Mouse (Mus musculus) kidney, postnatal 0 days (tissue): ENCODE measurements around the gene Bpifc. TPM values are rescaled to one million over a fixed set of nuclear protein-coding genes. Genes with fewer than 3 reads are reported as not detected.

Experiments used
- ATAC-seq: fragments of 200-750 bp; cut with Nextera tagmentation; replicated peaks from 2 replicates; pipeline ENCODE4 v1.8.0; 2017; ENCODE audit warnings: low read depth, moderate number of reproducible peaks, moderate TSS enrichment, moderate library complexity; ENCODE audit not compliant: low FRiP score
- DNase-seq: peaks from one replicate; pipeline ENCODE4 v3.0.0-alpha.2; 2016; ENCODE audit warnings: low spot score
- H3K27ac ChIP-seq: fragments of 300-500 bp; sonication (generic); 2 replicates; pipeline ENCODE4 v1.5.1; 2014; ENCODE audit warnings: mild to moderate bottlenecking
- H3K27me3 ChIP-seq: fragments of 300-500 bp; sonication (generic); 2 replicates; pipeline ENCODE4 v1.6.1; 2014; ENCODE audit warnings: low read length, mixed read lengths; ENCODE audit not compliant: insufficient read depth
- H3K36me3 ChIP-seq: fragments of 300-500 bp; sonication (generic); 2 replicates; pipeline ENCODE4 v1.6.1; 2014; ENCODE audit warnings: low read length, mixed read lengths; ENCODE audit not compliant: insufficient read depth
- H3K4me1 ChIP-seq: fragments of 300-500 bp; sonication (generic); replicated peaks from 2 replicates; pipeline ENCODE4 v1.6.1; 2014; ENCODE audit warnings: antibody characterized with exemption, low read length, mixed read lengths; ENCODE audit not compliant: insufficient read depth
- H3K4me2 ChIP-seq: fragments of 300-500 bp; sonication (generic); 2 replicates; pipeline ENCODE4 v1.6.1; 2014; ENCODE audit warnings: mild to moderate bottlenecking, low read length, moderate library complexity, mixed read lengths
- H3K4me3 ChIP-seq: fragments of 300-500 bp; sonication (generic); replicated peaks from 2 replicates; pipeline ENCODE4 v1.5.1; 2014; ENCODE audit warnings: low read depth, low read length
- H3K9ac ChIP-seq: fragments of 300-500 bp; sonication (generic); 2 replicates; pipeline ENCODE4 v1.6.1; 2014; ENCODE audit warnings: low read depth, low read length
- H3K9me3 ChIP-seq: fragments of 300-500 bp; sonication (generic); replicated peaks from 2 replicates; pipeline ENCODE4 v1.6.1; 2016; ENCODE audit warnings: low read length, inconsistent platforms, mixed read lengths
- CTCF ChIP-seq: IDR thresholded peaks from 2 replicates; pipeline ENCODE4 v1.5.1; 2016; ENCODE audit warnings: antibody characterized with exemption, low read depth, mild to moderate bottlenecking, moderate library complexity
- WGBS: fragments of 180-500 bp; shearing (Covaris S2); extraction: QIAGEN DNeasy Blood & Tissue Kit; methylation state at CpG from one replicate; pipeline ENCODE4 v1.1.7; 2014; 5-methylcytosine and 5-hydroxymethylcytosine counted together
- polyA plus RNA-seq: library from polyadenylated mRNA; unstranded; fragments of >200 nt; fragmentation: Nextera tagmentation; extraction: Ambion mirVana; gene quantifications from 2 replicates; pipeline ENCODE4 v1.2.1, GENCODE M21; 2015

Bpifc gene
- 0.25 and 0.38 TPM in 2 replicates for polyA plus RNA-seq

- no peak for TF ChIP-seq CTCF
- Histone ChIP-seq H3K4me1 (no peaks in the 10 kb centered on the region), H3K27ac (no peak within 1 kb of the TSS), H3K9ac (no peak within 1 kb of the TSS), H3K9me3 (no peaks in the 10 kb centered on the region), H3K4me3 (no peak within 1 kb of the TSS), H3K4me2 (no peak within 1 kb of the TSS), H3K27me3 (no peaks in the 10 kb centered on the region), H3K36me3 (no peaks in the 10 kb centered on the region)
- DNase-seq (no peak), ATAC-seq (no peak)
- WGBS: 82% methylated on average over 2 of the region's 2 CpGs
These were observed at the start of gene Bpifc for GRCm38 (mm10) chr10:86011781-86012180. Gene Bpifc, minus strand, starts transcription at chr10:86011895.

GRCm38 (mm10) chr10:86060267-86060666 is 48.6 kb upstream of the Bpifc start:
- no peak overlapping the region for H3K4me2 ChIP-seq
- no peaks in the 10 kb centered on the region for H3K27me3 ChIP-seq
- no peaks in the 10 kb centered on the region; the same call in 1 of the 2 replicates for H3K4me1 ChIP-seq
- DNase-seq (peak; percentile 15), ATAC-seq (no peak)
- no peak overlapping the region for H3K27ac ChIP-seq
- 61% methylated on average over 3 of the region's 3 CpGs for WGBS
- no peaks in the 10 kb centered on the region for H3K36me3 ChIP-seq
- no peak for TF ChIP-seq CTCF
- no peak overlapping the region for H3K4me3 ChIP-seq
- no peak overlapping the region for H3K9ac ChIP-seq
- no peaks in the 10 kb centered on the region for H3K9me3 ChIP-seq

GRCm38 (mm10) chr10:86057712-86058111 is 46.0 kb upstream of the Bpifc start:
- H3K27ac ChIP-seq: peak overlapping the region; percentile 47
- H3K4me1 ChIP-seq: no peaks in the 10 kb centered on the region
- no peak for TF ChIP-seq CTCF
- H3K36me3 ChIP-seq: no peaks in the 10 kb centered on the region
- no peaks in the 10 kb centered on the region for H3K9me3 ChIP-seq
- no peak overlapping the region for H3K4me3 ChIP-seq
- DNase-seq: peak; percentile 33
- no peaks in the 10 kb centered on the region for H3K27me3 ChIP-seq
- no peak overlapping the region for H3K9ac ChIP-seq
- peak; percentile 89 for ATAC-seq
- H3K4me2 ChIP-seq: no peak overlapping the region
- WGBS: 72% methylated on average over 2 of the region's 2 CpGs

- TF ChIP-seq CTCF: no peak
- Histone ChIP-seq H3K27ac (peak overlapping the region; percentile 47), H3K4me2 (no peak overlapping the region), H3K9me3 (no peaks in the 10 kb centered on the region), H3K4me3 (no peak overlapping the region), H3K36me3 (no peaks in the 10 kb centered on the region), H3K9ac (no peak overlapping the region), H3K4me1 (no peaks in the 10 kb centered on the region), H3K27me3 (no peaks in the 10 kb centered on the region)
- no peak for DNase-seq
- ATAC-seq: peak; percentile 18
- 81% methylated on average over 11 of the region's 11 CpGs for WGBS
These were observed 45.6 kb upstream of the Bpifc start for GRCm38 (mm10) chr10:86057286-86057685.

GRCm38 (mm10) chr10:86056297-86056903 is 44.7 kb upstream of the Bpifc start:
- peak; percentile 37 for TF ChIP-seq CTCF
- ATAC-seq (no peak), DNase-seq (no peak)
- no peaks in the 10 kb centered on the region for H3K9me3 ChIP-seq
- WGBS: 78% methylated on average over 8 of the region's 8 CpGs
- H3K27me3 ChIP-seq: no peaks in the 10 kb centered on the region
- H3K4me3 ChIP-seq: no peak overlapping the region
- H3K4me2 ChIP-seq: no peak overlapping the region
- no peaks in the 10 kb centered on the region for H3K4me1 ChIP-seq
- H3K36me3 ChIP-seq: 0 out of 2 replicates have a peak, but pooled peaks cover 2% of the 10 kb centered on the region
- no peak overlapping the region for H3K27ac ChIP-seq
- H3K9ac ChIP-seq: no peak overlapping the region

- Histone ChIP-seq H3K27ac (no peak overlapping the region), H3K9me3 (no peaks in the 10 kb centered on the region), H3K4me2 (no peak overlapping the region), H3K9ac (no peak overlapping the region), H3K27me3 (no peaks in the 10 kb centered on the region), H3K4me1 (no peaks in the 10 kb centered on the region), H3K36me3 (0 out of 2 replicates have a peak, but pooled peaks cover 11% of the 10 kb centered on the region), H3K4me3 (no peak overlapping the region)
- TF ChIP-seq CTCF: no peak
- DNase-seq (no peak), ATAC-seq (no peak)
- 78% methylated on average over 10 of the region's 10 CpGs for WGBS
These were observed 41.3 kb upstream of the Bpifc start for GRCm38 (mm10) chr10:86052818-86053522.
